Mouse (Mus musculus): ENCODE results near the gene Arhgap15.

Gene Arhgap15

DNA sequence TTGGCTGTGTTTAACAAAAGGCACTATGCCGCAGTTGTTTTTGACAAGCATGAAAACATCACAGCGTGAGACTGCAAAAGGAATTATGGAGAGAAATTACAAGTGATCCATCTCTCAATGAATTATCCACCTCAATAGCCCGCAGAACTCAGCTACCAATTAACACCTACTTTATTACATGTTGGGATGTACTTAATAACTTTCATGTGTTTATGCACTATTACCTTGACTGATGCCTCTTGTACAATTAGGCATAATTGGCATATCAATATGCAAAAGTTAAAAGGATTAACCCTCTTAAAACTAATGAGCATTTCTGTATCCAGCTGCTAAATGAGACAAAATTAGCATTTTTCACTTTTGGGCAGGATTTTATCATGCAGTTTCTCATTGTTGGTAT is 33.5 kb downstream of the Arhgap15 start:
- in situ Hi-C loops (cut with MboI; ENCODE audit: unreplicated experiment in 2 of 2) = no loop called here

DNA sequence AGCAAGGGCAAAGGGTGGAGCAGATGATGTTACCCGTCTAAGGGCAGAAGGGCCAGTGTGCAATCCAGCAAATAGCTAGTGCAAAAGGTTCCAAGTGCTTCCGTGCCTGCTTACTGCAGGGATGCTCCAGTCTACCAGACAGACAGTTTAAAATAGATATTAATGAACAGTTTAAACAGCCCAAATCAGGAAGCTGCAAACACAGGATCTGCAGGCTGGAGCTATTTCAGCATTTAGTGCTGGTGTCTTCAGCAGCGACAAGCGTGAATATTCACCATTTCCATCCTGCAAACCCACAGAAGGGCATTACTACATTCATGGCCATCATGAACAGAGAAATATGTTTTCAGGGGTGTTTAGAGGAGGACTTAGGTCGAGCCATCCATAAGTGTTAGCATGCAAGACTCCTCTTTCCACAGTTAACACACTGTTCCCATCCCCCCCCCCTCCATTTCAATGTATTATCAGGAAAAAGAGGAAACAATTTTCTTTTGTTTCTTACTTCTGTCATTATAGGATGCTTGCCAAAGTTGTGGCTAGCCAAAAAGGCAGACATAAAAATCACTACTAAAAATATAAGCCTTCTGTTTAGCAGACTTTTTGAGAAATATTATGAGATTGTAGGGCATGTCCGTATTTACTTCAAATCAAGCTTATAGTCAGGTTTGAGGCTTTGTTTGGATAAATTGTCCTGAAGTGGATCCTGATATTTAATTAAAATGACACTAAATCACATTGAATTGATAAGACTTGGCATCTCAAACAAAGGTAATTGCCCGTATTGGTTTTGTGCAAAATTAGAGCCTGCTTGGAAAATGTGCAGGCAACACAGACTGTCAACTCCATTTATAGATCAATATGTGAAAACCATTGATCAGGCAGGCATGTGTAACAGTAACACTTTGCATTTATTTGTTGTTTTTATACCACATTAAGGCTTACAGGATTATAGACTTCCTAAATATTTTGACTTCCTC is 35.4 kb downstream of the Arhgap15 start:
- in situ Hi-C loops (cut with MboI; ENCODE audit: unreplicated experiment in 2 of 2) = no loop called here

DNA sequence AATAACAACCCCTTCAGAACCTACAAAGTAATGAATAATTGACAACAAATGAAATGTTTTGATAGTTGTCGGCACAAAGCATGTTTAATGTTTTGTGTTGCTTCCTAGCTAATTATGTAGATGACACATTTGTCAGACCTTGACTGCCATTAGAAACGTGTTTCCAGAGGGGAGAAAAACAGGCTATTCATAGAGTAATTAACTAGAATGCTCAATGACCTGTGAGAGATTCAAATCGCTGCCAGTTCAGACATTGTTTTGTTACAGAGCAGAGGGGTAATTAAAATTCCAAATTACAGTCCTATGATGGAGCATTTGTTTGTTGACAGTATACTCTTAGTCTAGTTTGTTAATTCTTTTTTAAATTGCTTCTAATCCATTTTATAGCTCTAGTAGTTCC is 37.5 kb downstream of the Arhgap15 start:
- in situ Hi-C loops (cut with MboI; ENCODE audit: unreplicated experiment in 2 of 2) = no loop called here

GRCm38 (mm10) chr2:43787141-43787540 is 38.5 kb downstream of the Arhgap15 start:
- in situ Hi-C loops (cut with MboI; ENCODE audit: unreplicated experiment in 2 of 2) = no loop called here

- in situ Hi-C loops (cut with MboI; ENCODE audit: unreplicated experiment in 2 of 2) = no loop called here
These were observed 39.9 kb downstream of the Arhgap15 start for GRCm38 (mm10) chr2:43788484-43788883.

GRCm38 (mm10) chr2:43790049-43790693 is 41.5 kb downstream of the Arhgap15 start:
- in situ Hi-C loops (cut with MboI; ENCODE audit: unreplicated experiment in 2 of 2) = no loop called here

DNA sequence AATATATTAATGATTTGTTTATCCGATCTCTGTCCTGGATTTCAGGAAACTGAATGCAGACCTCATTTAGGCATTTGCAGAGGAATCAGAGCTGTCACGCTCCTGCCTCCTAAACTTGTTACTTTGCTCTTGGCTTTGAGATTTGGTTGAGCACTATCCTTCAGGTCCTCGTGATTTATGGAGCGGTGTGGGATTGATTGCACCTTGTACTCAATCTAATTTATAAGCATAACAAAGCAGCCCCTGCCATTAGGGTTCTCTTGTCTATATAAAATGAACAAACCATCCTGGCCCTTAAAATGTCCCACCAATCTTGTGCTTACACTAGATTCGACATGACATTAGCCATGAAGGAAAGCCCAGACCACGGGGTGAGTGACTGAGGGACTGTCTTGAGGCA is 43.0 kb downstream of the Arhgap15 start:
- in situ Hi-C loops (cut with MboI; ENCODE audit: unreplicated experiment in 2 of 2) = no loop called here

GRCm38 (mm10) chr2:43793105-43793504 is 44.5 kb downstream of the Arhgap15 start:
- in situ Hi-C loops (cut with MboI; ENCODE audit: unreplicated experiment in 2 of 2) = no loop called here

DNA sequence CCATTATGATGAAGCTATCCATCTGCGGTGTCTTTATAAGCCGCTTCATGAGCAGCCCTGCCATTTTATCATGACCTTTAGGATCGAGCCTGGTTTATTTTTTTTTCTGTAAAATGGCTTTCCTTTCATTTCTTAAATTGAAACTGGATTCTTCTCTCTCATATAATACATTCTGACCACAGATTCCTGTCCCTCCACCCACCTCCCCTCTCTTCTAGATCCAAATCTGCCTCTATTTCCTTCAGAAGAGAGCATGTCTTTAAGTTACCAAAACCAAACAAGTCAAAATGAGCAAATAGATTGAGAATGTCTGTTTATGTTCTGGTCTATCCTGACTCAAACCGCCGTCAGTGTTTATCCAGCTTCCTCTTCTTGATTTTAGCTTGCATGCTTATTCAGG is 46.1 kb downstream of the Arhgap15 start:
- in situ Hi-C loops (cut with MboI; ENCODE audit: unreplicated experiment in 2 of 2) = no loop called here

GRCm38 (mm10) chr2:43796448-43796847 is 47.8 kb downstream of the Arhgap15 start:
- in situ Hi-C loops (cut with MboI; ENCODE audit: unreplicated experiment in 2 of 2) = no loop called here

DNA sequence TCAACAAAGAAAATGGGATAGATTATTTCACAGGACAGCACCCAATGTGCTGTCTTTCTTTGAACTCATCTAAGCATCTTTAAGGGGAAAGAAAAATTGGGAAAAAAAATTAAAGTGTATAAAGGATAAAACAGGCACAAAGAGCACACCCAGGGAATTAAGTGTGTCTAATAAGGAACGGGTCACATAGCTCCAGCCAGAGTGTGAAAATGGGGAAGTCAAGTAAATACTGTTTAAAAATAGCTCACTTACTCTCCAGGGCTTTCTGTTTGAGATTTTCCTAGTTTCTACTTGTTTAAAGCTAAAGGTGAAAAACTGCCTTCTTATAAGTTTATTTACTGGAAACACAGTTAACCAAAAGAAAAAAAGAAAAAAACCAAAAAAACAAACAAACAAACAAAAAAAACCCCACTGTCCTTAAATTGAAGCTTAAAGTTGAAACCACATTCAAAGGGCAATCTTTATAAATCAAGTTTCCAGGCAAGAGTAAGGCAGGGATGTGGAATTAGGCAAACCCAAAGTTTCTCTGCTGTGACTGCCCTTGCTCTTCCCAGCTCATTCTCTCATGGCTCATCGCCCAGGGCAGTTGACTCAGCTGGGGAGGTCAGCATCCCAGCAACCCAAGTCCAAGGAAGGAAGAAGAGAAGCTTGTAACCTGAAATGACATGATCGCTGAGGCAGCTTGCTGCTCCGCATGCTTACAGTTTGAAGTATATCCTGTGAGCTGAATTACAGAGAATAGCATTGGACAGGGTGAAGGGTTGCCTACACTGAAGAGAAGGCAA is 57.5 kb downstream of the Arhgap15 start:
- in situ Hi-C loops (cut with MboI; ENCODE audit: unreplicated experiment in 2 of 2) = no loop called here

GRCm38 (mm10) chr2:43815896-43816787 is 67.5 kb downstream of the Arhgap15 start:
- in situ Hi-C loops (cut with MboI; ENCODE audit: unreplicated experiment in 2 of 2) = no loop called here

- in situ Hi-C loops (cut with MboI; ENCODE audit: unreplicated experiment in 2 of 2) = no loop called here
These were observed 68.4 kb downstream of the Arhgap15 start for GRCm38 (mm10) chr2:43816788-43817581.

DNA sequence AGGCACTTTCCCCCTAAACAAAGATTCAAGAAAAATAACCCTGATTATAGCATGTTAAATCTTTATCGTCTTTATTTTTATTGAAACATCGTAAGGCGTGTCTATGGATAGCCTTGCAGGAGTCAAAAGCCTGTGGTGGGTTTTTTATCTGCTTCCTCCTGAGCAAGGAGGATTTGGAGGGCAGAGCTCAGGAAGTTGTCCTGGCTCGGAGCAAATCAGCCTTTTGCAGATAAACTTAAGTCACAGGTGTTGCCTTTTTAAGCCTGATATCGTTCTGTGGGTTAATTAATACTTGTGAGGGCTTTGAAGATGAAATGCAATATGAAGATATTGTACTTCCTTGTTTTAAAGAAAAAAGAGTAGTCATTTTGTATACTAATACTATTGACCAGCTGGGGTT is 87.3 kb downstream of the Arhgap15 start:
- in situ Hi-C loops (cut with MboI; ENCODE audit: unreplicated experiment in 2 of 2) = no loop called here

DNA sequence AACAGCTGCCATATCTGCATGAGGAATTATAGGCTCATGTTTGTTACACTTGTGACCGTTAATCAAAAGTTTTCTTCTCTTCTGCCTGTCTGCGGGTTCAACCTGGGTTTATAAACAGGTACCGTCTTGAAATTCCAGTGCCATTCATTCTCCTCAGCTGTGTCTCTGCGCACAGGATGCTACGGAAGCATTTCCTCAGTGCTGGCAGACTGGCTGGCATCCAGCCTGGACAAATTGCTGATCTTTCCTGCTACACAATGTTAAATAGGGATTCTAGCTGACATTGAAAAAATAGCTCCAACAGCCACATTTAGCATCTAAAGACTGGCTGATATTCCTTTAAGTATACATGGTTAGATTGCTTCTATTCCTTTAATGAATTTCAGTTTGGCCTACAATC is 93.0 kb downstream of the Arhgap15 start:
- in situ Hi-C loops (cut with MboI; ENCODE audit: unreplicated experiment in 2 of 2) = no loop called here

- in situ Hi-C loops (cut with MboI; ENCODE audit: unreplicated experiment in 2 of 2) = no loop called here
These were observed 102.6 kb downstream of the Arhgap15 start for GRCm38 (mm10) chr2:43851195-43851594.

DNA sequence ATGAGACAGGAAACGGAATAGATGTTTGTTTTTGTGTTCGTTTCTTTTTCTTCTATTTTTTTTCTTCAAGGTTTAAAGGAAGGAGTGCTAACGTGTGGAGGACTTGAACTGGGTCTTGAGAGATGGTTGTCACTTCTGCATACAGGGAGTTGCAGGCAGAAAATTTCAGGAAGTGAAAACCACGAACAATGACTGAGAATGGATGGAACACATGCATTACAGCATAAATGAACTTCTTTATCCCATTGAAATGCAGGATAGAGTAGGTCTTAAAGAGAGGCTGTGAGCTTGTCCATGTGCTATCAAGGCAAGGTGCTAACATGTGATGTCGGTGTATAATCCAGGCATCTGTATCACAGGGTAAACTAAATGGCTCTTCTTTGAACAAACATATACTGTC is 114.1 kb downstream of the Arhgap15 start:
- in situ Hi-C loops (cut with MboI; ENCODE audit: unreplicated experiment in 2 of 2) = no loop called here

DNA sequence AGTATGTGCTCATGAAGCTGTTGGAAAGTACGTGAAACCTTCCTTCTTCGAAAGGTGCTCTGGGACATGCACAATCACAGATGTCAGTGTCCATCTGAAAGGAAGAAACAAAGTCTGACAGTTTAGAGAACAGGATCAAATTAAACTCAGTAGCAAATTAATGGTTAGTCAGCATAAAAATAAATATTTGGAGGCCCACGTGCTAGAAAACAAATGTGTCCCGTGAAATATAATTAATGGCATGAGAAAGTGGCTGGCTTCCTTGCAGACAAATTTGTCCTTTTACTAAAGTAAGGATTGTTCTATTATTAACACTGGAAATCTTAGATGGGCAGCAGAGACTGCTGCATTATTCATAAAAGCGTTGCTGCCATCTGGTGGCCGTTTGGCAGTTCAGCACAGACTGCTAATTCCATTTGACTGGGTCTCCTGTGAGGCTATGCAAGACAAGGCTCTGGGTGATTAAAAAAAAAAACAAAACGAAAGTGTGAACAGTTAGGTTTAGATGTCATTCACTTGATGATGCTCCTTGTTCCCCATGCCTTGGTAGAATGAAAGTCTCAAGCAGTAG is 153.9 kb downstream of the Arhgap15 start:
- in situ Hi-C loops (cut with MboI; ENCODE audit: unreplicated experiment in 2 of 2) = loop anchor here in 1 of 2 experiments (5.0 kb wide), 1 partner anchor 180 kb away; no protein-coding TSS in a partner anchor

DNA sequence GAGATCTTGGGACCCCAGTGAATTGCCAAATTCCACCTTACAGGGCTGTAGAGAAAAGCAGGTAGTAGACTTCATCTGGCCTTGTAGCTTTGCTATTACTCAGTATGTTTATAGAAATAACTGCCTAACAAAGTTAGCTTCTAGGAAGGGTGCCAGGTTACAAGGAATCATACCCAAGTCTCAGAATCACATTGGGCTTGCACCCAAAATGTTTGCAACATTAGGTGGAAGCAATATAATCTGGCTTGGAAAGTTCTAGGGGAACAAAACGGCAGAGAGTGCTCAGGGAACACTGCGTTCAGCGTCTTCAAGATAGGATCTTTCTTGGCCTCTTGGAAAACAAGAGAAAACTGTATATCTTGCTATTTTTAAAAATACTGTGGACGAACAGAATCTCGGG is 158.9 kb downstream of the Arhgap15 start:
- in situ Hi-C loops (cut with MboI; ENCODE audit: unreplicated experiment in 2 of 2) = loop anchor here in 1 of 2 experiments (5.0 kb wide), 1 partner anchor 185 kb away; no protein-coding TSS in a partner anchor

All from v-Abl transformed pro-B cells (cell line).